Mouse (Mus musculus): Measurements from ENCODE around the gene Gm49373. TPM values are rescaled to one million over a fixed set of nuclear protein-coding genes. Genes with fewer than 3 reads are reported as not detected.

Gm49373 gene
- polyA plus RNA-seq, 1 experiment from 2014 or later, result 1.0 TPM

DNA sequence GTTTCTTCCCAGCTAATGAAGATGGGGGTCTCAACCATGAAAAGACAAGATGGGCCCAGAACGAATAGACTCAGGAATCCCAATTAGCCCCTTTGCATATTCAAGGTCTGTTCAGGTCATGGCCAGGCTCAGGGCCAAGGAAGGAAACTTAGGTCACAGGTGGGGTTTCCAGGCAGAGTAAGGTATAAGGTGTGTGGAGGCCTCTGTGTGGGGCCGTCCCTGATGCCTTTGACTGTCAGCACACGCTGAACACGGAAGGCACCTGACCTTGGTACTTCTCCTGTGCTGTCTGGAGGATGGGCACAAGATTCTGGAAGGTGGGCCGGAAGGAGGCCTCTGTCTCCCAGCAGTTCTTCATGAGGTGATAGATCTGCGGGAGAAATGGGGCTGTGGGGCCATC lies 31.9 kb upstream of the Gm49373 start:
- DNase-seq (ENCODE audit: low spot score) (no peak), ATAC-seq (ENCODE audit: low FRiP score) (no peak)
- 88% methylated on average over 6 of the region's 6 CpGs for WGBS
- no peaks in the 10 kb centered on the region for H3K36me3 ChIP-seq (ENCODE audit: control insufficient read depth, insufficient read depth, low read length)
- no peaks in the 10 kb centered on the region for H3K9me3 ChIP-seq (ENCODE audit: control insufficient read depth, low read length)
- H3K4me2 ChIP-seq (replicated peaks; ENCODE audit: low read depth, low read length), result no peak overlapping the region
- H3K27ac ChIP-seq (ENCODE audit: low read depth, low read length), result no peak overlapping the region
- H3K9ac ChIP-seq (ENCODE audit: low read depth, low read length), result no peak overlapping the region
- H3K4me1 ChIP-seq (replicated peaks; ENCODE audit: control insufficient read depth, insufficient read depth, low read length), result 0 out of 2 replicates have a peak, but pooled peaks cover 2% of the 10 kb centered on the region
- no peak overlapping the region for H3K4me3 ChIP-seq (ENCODE audit: low read depth, low read length)
- no peaks in the 10 kb centered on the region for H3K27me3 ChIP-seq (ENCODE audit: control insufficient read depth, insufficient read depth, low read length)

GRCm38 (mm10) chr9:21102076-21102475 lies 29.2 kb upstream of the Gm49373 start:
- H3K4me1 ChIP-seq (replicated peaks; ENCODE audit: control insufficient read depth, insufficient read depth, low read length), result 0 out of 2 replicates have a peak, but pooled peaks cover 2% of the 10 kb centered on the region
- H3K4me2 ChIP-seq (replicated peaks; ENCODE audit: low read depth, low read length), result no peak overlapping the region
- H3K27ac ChIP-seq (ENCODE audit: low read depth, low read length), result no peak overlapping the region
- no peak overlapping the region for H3K9ac ChIP-seq (ENCODE audit: low read depth, low read length)
- ATAC-seq (ENCODE audit: low FRiP score) (no peak), DNase-seq (ENCODE audit: low spot score) (no peak)
- H3K4me3 ChIP-seq (ENCODE audit: low read depth, low read length), result no peak overlapping the region
- H3K9me3 ChIP-seq (ENCODE audit: control insufficient read depth, low read length), result no peaks in the 10 kb centered on the region
- 96% methylated on average over 2 of the region's 2 CpGs for WGBS
- H3K36me3 ChIP-seq (ENCODE audit: control insufficient read depth, insufficient read depth, low read length), result no peaks in the 10 kb centered on the region
- no peaks in the 10 kb centered on the region for H3K27me3 ChIP-seq (ENCODE audit: control insufficient read depth, insufficient read depth, low read length)

- Histone ChIP-seq H3K4me2 (replicated peaks; ENCODE audit: low read depth, low read length) (no peak overlapping the region), H3K36me3 (ENCODE audit: control insufficient read depth, insufficient read depth, low read length) (no peaks in the 10 kb centered on the region), H3K4me3 (ENCODE audit: low read depth, low read length) (no peak overlapping the region), H3K9ac (ENCODE audit: low read depth, low read length) (no peak overlapping the region), H3K27me3 (ENCODE audit: control insufficient read depth, insufficient read depth, low read length) (no peaks in the 10 kb centered on the region), H3K9me3 (ENCODE audit: control insufficient read depth, low read length) (no peaks in the 10 kb centered on the region), H3K4me1 (replicated peaks; ENCODE audit: control insufficient read depth, insufficient read depth, low read length) (0 out of 2 replicates have a peak, but pooled peaks cover 2% of the 10 kb centered on the region), H3K27ac (ENCODE audit: low read depth, low read length) (no peak overlapping the region)
- peak; percentile 21 for DNase-seq (ENCODE audit: low spot score)
- WGBS, result 46% methylated on average over 15 of the region's 15 CpGs
- no peak for ATAC-seq (ENCODE audit: low FRiP score)
These were observed 27.7 kb upstream of the Gm49373 start for GRCm38 (mm10) chr9:21100447-21101161.

- H3K27ac ChIP-seq (ENCODE audit: low read depth, low read length), result no peak overlapping the region
- no peaks in the 10 kb centered on the region for H3K4me1 ChIP-seq (replicated peaks; ENCODE audit: control insufficient read depth, insufficient read depth, low read length)
- no peaks in the 10 kb centered on the region for H3K27me3 ChIP-seq (ENCODE audit: control insufficient read depth, insufficient read depth, low read length)
- no peaks in the 10 kb centered on the region for H3K36me3 ChIP-seq (ENCODE audit: control insufficient read depth, insufficient read depth, low read length)
- DNase-seq (ENCODE audit: low spot score) (no peak), ATAC-seq (ENCODE audit: low FRiP score) (no peak)
- H3K4me2 ChIP-seq (replicated peaks; ENCODE audit: low read depth, low read length), result no peak overlapping the region
- no peaks in the 10 kb centered on the region for H3K9me3 ChIP-seq (ENCODE audit: control insufficient read depth, low read length)
- 90% methylated on average over 8 of the region's 8 CpGs for WGBS
- H3K4me3 ChIP-seq (ENCODE audit: low read depth, low read length), result no peak overlapping the region
- no peak overlapping the region for H3K9ac ChIP-seq (ENCODE audit: low read depth, low read length)
These were observed 24.9 kb upstream of the Gm49373 start for GRCm38 (mm10) chr9:21097793-21098192.

GRCm38 (mm10) chr9:21095958-21096357 lies 23.1 kb upstream of the Gm49373 start:
- 91% methylated on average over 4 of the region's 4 CpGs for WGBS
- H3K27me3 ChIP-seq (ENCODE audit: control insufficient read depth, insufficient read depth, low read length), result no peaks in the 10 kb centered on the region
- no peak for DNase-seq (ENCODE audit: low spot score)
- no peaks in the 10 kb centered on the region for H3K9me3 ChIP-seq (ENCODE audit: control insufficient read depth, low read length)
- no peak for ATAC-seq (ENCODE audit: low FRiP score)
- H3K36me3 ChIP-seq (ENCODE audit: control insufficient read depth, insufficient read depth, low read length), result no peaks in the 10 kb centered on the region
- H3K9ac ChIP-seq (ENCODE audit: low read depth, low read length), result no peak overlapping the region
- H3K27ac ChIP-seq (ENCODE audit: low read depth, low read length), result no peak overlapping the region
- H3K4me2 ChIP-seq (replicated peaks; ENCODE audit: low read depth, low read length), result no peak overlapping the region
- H3K4me1 ChIP-seq (replicated peaks; ENCODE audit: control insufficient read depth, insufficient read depth, low read length), result no peaks in the 10 kb centered on the region; the same call in 1 of the 2 replicates
- no peak overlapping the region for H3K4me3 ChIP-seq (ENCODE audit: low read depth, low read length)

- 96% methylated on average over 9 of the region's 9 CpGs for WGBS
- DNase-seq (ENCODE audit: low spot score) (no peak), ATAC-seq (ENCODE audit: low FRiP score) (no peak)
- no peak overlapping the region for H3K9ac ChIP-seq (ENCODE audit: low read depth, low read length)
- no peaks in the 10 kb centered on the region for H3K27me3 ChIP-seq (ENCODE audit: control insufficient read depth, insufficient read depth, low read length)
- peaks cover 5% of the 10 kb centered on the region; the same call in 1 of the 2 replicates for H3K4me1 ChIP-seq (replicated peaks; ENCODE audit: control insufficient read depth, insufficient read depth, low read length)
- no peaks in the 10 kb centered on the region for H3K9me3 ChIP-seq (ENCODE audit: control insufficient read depth, low read length)
- no peak overlapping the region for H3K4me3 ChIP-seq (ENCODE audit: low read depth, low read length)
- no peak overlapping the region for H3K27ac ChIP-seq (ENCODE audit: low read depth, low read length)
- no peak overlapping the region for H3K4me2 ChIP-seq (replicated peaks; ENCODE audit: low read depth, low read length)
- no peaks in the 10 kb centered on the region for H3K36me3 ChIP-seq (ENCODE audit: control insufficient read depth, insufficient read depth, low read length)
These were observed 20.5 kb upstream of the Gm49373 start for GRCm38 (mm10) chr9:21093423-21093822.

DNA sequence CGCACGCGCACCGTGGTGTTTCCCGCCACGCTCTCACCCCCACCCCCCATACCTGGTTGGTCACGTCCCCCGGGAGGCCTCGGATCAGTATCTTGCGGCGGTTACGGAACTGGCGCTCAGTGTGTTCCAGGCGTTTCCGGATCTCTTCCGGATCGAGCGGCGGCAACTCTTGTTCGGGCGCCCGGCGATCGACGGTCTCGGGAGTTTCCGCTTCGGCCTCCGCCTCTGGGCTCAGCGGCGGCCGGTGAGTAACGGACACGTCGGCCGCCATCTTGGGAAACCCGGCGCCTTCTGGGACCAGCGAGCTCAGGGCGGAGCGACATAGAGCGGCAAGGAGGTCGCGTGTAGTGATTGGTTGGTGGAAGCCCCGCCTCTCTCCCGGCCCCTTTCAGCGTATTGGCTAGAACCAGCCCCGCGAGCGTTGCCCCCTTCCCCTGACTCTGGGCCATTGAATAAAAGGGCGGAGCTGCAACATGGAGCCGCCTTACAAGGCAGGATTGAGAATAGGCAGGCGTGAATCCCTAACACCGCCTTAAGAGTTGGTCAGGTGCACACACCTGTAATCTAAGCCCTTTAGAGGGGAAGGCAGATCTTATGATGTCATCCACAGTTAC lies 18.9 kb upstream of the Gm49373 start, which contains the start of the genes Gm38431 and Raver1:
Gm38431 (minus strand) TSS at position 291 of the 614 bp plus-strand sequence.
Raver1 (minus strand) TSS at position 302 of the 614 bp plus-strand sequence.
- Histone ChIP-seq H3K4me2 (replicated peaks; ENCODE audit: low read depth, low read length) (peak within 1 kb of the TSS; percentile 73), H3K4me1 (replicated peaks; ENCODE audit: control insufficient read depth, insufficient read depth, low read length) (peaks cover 5% of the 10 kb centered on the region; the same call in 1 of the 2 replicates), H3K4me3 (ENCODE audit: low read depth, low read length) (peak within 1 kb of the TSS; percentile 70), H3K9me3 (ENCODE audit: control insufficient read depth, low read length) (no peaks in the 10 kb centered on the region), H3K36me3 (ENCODE audit: control insufficient read depth, insufficient read depth, low read length) (no peaks in the 10 kb centered on the region), H3K9ac (ENCODE audit: low read depth, low read length) (peak within 1 kb of the TSS; percentile 83), H3K27me3 (ENCODE audit: control insufficient read depth, insufficient read depth, low read length) (no peaks in the 10 kb centered on the region), H3K27ac (ENCODE audit: low read depth, low read length) (peak within 1 kb of the TSS; percentile 86)
- DNase-seq (ENCODE audit: low spot score) (peak; percentile 98), ATAC-seq (ENCODE audit: low FRiP score) (peak; percentile 99)
- under 1% methylated on average over 54 of the region's 54 CpGs for whole genome bisulfite sequencing

DNA sequence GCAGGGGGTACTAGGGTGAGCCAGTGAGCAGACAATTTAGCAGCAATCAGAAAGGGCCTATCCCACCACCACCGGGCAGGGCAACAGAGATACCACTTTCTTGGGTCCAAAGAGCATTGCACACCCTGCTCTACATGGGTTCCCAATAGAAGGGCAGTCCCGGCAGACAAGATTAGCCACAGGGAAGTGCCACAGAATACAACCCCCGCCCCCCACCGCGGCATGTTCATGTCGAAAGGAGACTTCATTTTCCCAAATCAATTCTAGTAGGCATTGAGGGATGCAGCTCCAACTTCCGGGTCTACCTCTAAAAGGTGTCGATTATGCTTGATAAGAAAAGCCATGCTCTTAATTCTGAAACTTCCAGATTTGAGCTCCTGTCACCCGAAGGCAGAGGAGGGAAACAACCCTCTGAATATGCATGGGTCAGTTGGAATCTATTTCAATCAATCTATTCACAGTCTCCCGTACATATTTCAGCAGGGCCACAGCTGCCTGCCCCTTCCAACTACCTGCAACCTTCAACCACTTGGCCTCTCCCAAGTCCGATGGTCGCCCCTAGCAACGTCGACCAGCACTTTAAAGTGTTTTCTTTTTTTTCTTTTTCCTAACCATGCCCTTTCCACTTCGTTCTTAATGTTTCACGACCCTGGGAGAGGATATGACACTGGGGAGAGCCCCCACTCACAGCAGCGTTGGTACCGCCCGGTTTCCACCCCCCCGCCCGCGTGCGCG lies 18.2 kb upstream of the Gm49373 start:
- H3K36me3 ChIP-seq (ENCODE audit: control insufficient read depth, insufficient read depth, low read length), result peaks cover 2% of the 10 kb centered on the region; the same call in 1 of the 2 replicates
- WGBS, result 4% methylated on average over 24 of the region's 24 CpGs
- peak overlapping the region; percentile 86 for H3K27ac ChIP-seq (ENCODE audit: low read depth, low read length)
- H3K27me3 ChIP-seq (ENCODE audit: control insufficient read depth, insufficient read depth, low read length), result no peaks in the 10 kb centered on the region
- peaks cover 5% of the 10 kb centered on the region; the same call in 1 of the 2 replicates for H3K4me1 ChIP-seq (replicated peaks; ENCODE audit: control insufficient read depth, insufficient read depth, low read length)
- H3K4me2 ChIP-seq (replicated peaks; ENCODE audit: low read depth, low read length), result peak overlapping the region; percentile 73
- peak overlapping the region; percentile 83 for H3K9ac ChIP-seq (ENCODE audit: low read depth, low read length)
- DNase-seq (ENCODE audit: low spot score) (no peak), ATAC-seq (ENCODE audit: low FRiP score) (no peak; the same call in 1 of the 2 replicates)
- no peaks in the 10 kb centered on the region for H3K9me3 ChIP-seq (ENCODE audit: control insufficient read depth, low read length)
- H3K4me3 ChIP-seq (ENCODE audit: low read depth, low read length), result peak overlapping the region; percentile 70

Data from hindbrain, embryonic 11.5 days (tissue).